Mouse (Mus musculus) gastrocnemius, postnatal 14 days (tissue): Measurements from ENCODE around the gene Rspry1. TPM values are rescaled to one million over a fixed set of nuclear protein-coding genes. Genes with fewer than 3 reads are reported as not detected.

ENCODE experiments used
- DNase-seq: peaks from one replicate; pipeline ENCODE4 v3.0.0; 2021; ENCODE audit warnings: mixed read lengths
- intact Hi-C: fragments of 180-260 bp; cut with DNase I; formaldehyde crosslinking; loops from one replicate; pipeline ENCODE4 v1.15.1; 2025; ENCODE audit warnings: low total_unique reads
- total RNA-seq, 2 experiments: library from RNA; stranded (reverse); gene quantifications; 2 replicates each; pipeline ENCODE4 v1.2.3; 2021

The Rspry1 gene
- total RNA-seq, 2 experiments from 2014 or later: 9.4 to 10.3 TPM

- no peak for DNase-seq
- intact Hi-C loops: no loop called here
Observed at GRCm38 (mm10) chr8:94675923-94676322, 74.2 kb downstream of the Rspry1 start.

GRCm38 (mm10) chr8:94678582-94678981 is 76.8 kb downstream of the Rspry1 start:
- DNase-seq: no peak
- intact Hi-C loops: no loop called here

GRCm38 (mm10) chr8:94680414-94680813 is 78.7 kb downstream of the Rspry1 start:
- intact Hi-C loops: loop anchor here (10.0 kb wide), 1 partner anchor 156 kb away; no protein-coding TSS in a partner anchor
- DNase-seq: no peak

GRCm38 (mm10) chr8:94682732-94683524 is 81.2 kb downstream of the Rspry1 start:
- DNase-seq: no peak
- intact Hi-C loops: loop anchor here (10.0 kb wide), 1 partner anchor 158 kb away; no protein-coding TSS in a partner anchor

- DNase-seq: no peak
- intact Hi-C loops: loop anchor here (10.0 kb wide), 1 partner anchor 159 kb away; no protein-coding TSS in a partner anchor
Observed at GRCm38 (mm10) chr8:94684287-94684686, 82.5 kb downstream of the Rspry1 start.

GRCm38 (mm10) chr8:94685953-94686352 is 84.2 kb downstream of the Rspry1 start:
- intact Hi-C loops: loop anchor here (10.0 kb wide), 1 partner anchor 161 kb away; no protein-coding TSS in a partner anchor
- DNase-seq: no peak

- intact Hi-C loops: loop anchor here (10.0 kb wide), 1 partner anchor 90 kb away; the partner anchor contains the start of genes Fam192a and Rspry1
- no peak for DNase-seq
Observed at GRCm38 (mm10) chr8:94694701-94695100, 93.0 kb downstream of the Rspry1 start.

GRCm38 (mm10) chr8:94695341-94695993 is 93.7 kb downstream of the Rspry1 start:
- intact Hi-C loops: loop anchor here (10.0 kb wide), 1 partner anchor 91 kb away; the partner anchor contains the start of genes Fam192a and Rspry1

GRCm38 (mm10) chr8:94695994-94696384 is 94.3 kb downstream of the Rspry1 start, which contains the start of gene Pllp:
Pllp (minus strand) TSS chr8:94696278.
- peak; percentile 29 for DNase-seq
- intact Hi-C loops: loop anchor here (10.0 kb wide), 1 partner anchor 91 kb away; the partner anchor contains the start of genes Fam192a and Rspry1

More at GRCm38 (mm10) chr8:94695341-94695993, 93.7 kb downstream of the Rspry1 start:
- DNase-seq: no peak

- no peak for DNase-seq
- intact Hi-C loops: loop anchor here (10.0 kb wide), 1 partner anchor 92 kb away; the partner anchor contains the start of genes Fam192a and Rspry1
Observed at GRCm38 (mm10) chr8:94696566-94696965, 94.8 kb downstream of the Rspry1 start.

- intact Hi-C loops: loop anchor here (10.0 kb wide), 1 partner anchor 93 kb away; the partner anchor contains the start of genes Fam192a and Rspry1
- DNase-seq: no peak
Observed at GRCm38 (mm10) chr8:94697956-94698355, 96.2 kb downstream of the Rspry1 start.

- intact Hi-C loops: loop anchor here (10.0 kb wide), 1 partner anchor 95 kb away; the partner anchor contains the start of genes Fam192a and Rspry1
- DNase-seq: no peak
Observed at GRCm38 (mm10) chr8:94699366-94699765, 97.6 kb downstream of the Rspry1 start.

- intact Hi-C loops: no loop called here
- DNase-seq: no peak
Observed at GRCm38 (mm10) chr8:94700421-94700935, 98.7 kb downstream of the Rspry1 start.

- DNase-seq: no peak
- intact Hi-C loops: no loop called here
Observed at GRCm38 (mm10) chr8:94702156-94702555, 100.4 kb downstream of the Rspry1 start.

GRCm38 (mm10) chr8:94702844-94703813 is 101.4 kb downstream of the Rspry1 start:
- DNase-seq: peak; percentile 76
- intact Hi-C loops: no loop called here

- intact Hi-C loops: loop anchor here (2.0 kb wide), 1 partner anchor 109 kb away; no protein-coding TSS in a partner anchor
Observed at GRCm38 (mm10) chr8:94703972-94704668, 102.4 kb downstream of the Rspry1 start.

GRCm38 (mm10) chr8:94704669-94704984 is 102.9 kb downstream of the Rspry1 start:
- no peak for DNase-seq
- intact Hi-C loops: loop anchor here (2.0 kb wide), 1 partner anchor 108 kb away; no protein-coding TSS in a partner anchor

More at GRCm38 (mm10) chr8:94703972-94704668, 102.4 kb downstream of the Rspry1 start:
- DNase-seq: peak; percentile 90
